Mouse (Mus musculus) common myeloid progenitor, adult 5-6 weeks (primary cell): Measurements from ENCODE around the gene Osbpl8. TPM values are rescaled to one million over a fixed set of nuclear protein-coding genes. Genes with fewer than 3 reads are reported as not detected.

Experiments
- total RNA-seq: library from RNA; stranded (forward); fragments of 200-1000, 187-1606 nt; gene quantifications from 2 replicates; pipeline ENCODE4 v1.2.3, GENCODE M21; 2017

Osbpl8 gene
- total RNA-seq, 1 experiment from 2014 or later, result 163 TPM

Other genes with a start within 250 kb of the Osbpl8 start
- 41.6 and 65.8 TPM in 2 replicates for gene Csrp2, start 245.0 kb upstream of the Osbpl8 start, total RNA-seq
- 21.5 and 34.1 TPM in 2 replicates for gene Zdhhc17, start 154.6 kb upstream of the Osbpl8 start, total RNA-seq
- gene Bbs10, start 133.9 kb downstream of the Osbpl8 start, total RNA-seq, result 8.5 and 9.5 TPM in 2 replicates